Mouse (Mus musculus) CH12F3 (cell line): ENCODE measurements around the gene Vps26c.

Source experiments
- in situ Hi-C: fragments of 300-500 bp; cut with MboI; formaldehyde crosslinking; loops from 2 replicates; pipeline ENCODE4 v1.14.3; 2020; ENCODE audit warnings: low sequenced_read_pairs

Vps26c gene

DNA sequence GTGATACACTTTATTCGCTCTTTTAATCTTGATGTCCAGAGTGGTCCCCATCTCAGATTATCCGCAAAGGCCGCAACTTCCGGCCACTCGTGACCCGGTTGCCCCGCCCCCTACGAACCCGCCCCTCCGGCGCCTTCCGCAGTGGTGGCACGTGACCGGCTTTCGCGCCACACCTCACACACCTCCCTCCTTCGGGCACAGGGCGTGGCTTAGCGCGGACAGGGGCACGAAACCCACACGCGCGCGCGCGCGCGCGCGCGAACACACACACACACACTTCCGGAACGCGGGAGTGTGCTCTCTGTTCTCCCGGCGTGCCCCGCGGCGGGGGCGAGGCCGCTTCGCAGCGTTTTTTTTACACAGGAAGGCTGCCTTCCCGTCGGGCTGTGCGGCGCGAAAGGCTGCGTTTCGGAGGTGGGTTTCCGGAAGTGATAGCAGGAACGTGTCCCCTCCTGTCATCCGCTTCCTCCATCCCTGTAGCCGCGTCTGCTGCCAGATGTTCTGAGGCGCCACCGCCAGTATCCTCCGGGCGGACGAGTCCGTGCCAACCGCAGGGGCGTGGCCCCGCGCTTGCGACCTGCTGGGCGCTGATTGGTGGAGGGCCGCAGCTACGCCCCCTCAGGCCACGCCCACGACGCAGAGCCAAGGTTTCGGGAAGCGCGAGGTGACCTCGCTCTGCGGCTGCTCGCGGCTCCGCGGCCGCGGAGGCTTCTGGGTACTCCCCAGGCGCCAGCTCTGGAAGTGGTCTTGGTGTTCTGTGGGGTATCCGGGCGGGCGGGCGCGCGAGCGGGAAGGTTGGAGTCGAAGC, at the start of gene Vps26c:
Gene Vps26c, minus strand, starts transcription at position 487 of the 808 bp plus-strand sequence.
- in situ Hi-C loops: loop anchor here (10.0 kb wide), 1 partner anchor 78 kb away; no protein-coding TSS in a partner anchor

DNA sequence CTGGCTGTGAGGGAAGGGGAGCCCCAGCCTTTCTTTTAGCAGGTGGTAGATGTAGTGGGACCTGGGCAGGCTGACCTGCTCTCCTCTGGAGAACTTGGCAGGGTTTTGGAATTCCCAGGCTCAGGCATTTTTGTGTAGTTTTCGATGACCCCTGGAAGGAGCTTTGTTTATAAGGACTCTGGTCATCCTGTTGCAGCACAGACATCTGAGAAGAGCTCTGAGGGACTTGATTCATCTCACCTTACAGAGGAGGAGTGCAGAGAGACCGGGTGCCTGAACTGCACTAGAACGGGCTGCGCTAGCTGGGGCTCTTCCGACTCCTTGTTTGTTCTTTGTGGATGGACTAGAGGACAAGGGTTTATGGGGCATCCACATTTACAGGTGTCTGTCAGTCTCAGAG, 49.1 kb upstream of the Vps26c start:
- in situ Hi-C loops: no loop called here

DNA sequence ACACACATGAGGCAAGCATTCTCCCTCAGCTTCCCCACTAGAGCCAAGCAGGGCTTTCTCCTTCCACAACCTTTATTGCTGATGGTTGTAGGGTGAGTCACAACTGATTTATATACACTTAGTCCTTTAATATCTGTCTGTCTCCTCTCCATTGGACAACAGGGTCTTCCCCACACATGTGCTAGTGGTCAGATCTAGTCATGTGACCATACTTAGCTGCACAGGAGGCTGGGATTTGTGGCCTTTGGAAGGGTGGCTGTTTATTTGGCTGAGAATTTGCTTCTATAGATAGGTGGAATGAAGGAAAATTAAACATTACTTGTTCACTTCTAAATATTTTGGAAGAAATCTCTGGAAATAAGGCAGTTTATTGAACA, 48.1 kb upstream of the Vps26c start:
- in situ Hi-C loops: no loop called here

DNA sequence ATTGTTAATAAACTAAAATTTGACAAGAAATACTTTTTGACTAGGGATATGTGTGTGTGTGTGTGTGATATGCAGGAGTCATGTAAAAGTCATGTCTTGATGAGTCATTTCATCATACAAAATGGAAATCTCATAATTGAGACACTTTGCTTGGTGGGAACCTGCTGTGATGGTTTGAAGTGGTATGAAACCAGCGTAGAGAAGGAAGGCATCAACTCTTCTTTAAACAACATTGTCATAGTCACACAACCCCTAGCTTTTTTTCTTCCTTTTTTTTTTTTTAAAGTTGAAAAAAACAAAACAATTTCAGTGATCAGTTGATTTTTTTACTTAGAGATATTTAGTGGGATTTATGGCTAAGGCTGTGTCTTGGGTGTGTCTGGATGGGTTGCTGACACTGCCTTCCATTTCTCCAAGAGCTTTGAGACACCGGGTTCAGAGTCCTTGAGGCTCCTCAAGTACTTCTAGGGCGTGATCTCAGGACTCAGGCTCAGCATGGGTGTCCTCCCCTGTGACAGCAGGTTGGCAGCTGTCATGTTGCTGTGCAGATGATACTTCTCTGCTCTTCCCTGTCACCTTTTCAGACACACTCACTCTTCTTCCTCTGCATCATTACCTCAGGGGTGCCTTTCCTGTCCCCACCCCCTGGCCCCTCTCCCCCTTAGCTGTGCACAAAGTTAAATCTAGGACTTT, 47.5 kb upstream of the Vps26c start:
- in situ Hi-C loops: no loop called here

DNA sequence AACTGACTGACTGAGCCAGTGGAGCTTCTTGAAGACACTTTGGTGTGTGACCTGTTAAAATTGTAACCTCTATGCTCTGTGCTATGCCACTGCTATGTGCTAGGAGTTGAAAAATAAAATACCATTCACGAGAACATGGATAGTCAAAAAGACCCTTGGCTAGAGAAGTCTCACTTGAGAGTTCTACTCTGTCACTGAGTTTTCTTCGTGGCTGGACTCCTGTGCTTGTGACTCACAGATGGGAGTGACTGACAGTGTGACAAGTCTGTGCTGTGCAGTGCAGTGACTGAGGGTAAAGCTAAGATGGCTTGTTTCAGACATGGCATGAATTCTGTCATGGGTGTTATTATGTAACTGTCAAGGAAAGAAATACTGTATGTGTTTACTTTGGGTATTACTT, 45.8 kb upstream of the Vps26c start:
- in situ Hi-C loops: no loop called here

DNA sequence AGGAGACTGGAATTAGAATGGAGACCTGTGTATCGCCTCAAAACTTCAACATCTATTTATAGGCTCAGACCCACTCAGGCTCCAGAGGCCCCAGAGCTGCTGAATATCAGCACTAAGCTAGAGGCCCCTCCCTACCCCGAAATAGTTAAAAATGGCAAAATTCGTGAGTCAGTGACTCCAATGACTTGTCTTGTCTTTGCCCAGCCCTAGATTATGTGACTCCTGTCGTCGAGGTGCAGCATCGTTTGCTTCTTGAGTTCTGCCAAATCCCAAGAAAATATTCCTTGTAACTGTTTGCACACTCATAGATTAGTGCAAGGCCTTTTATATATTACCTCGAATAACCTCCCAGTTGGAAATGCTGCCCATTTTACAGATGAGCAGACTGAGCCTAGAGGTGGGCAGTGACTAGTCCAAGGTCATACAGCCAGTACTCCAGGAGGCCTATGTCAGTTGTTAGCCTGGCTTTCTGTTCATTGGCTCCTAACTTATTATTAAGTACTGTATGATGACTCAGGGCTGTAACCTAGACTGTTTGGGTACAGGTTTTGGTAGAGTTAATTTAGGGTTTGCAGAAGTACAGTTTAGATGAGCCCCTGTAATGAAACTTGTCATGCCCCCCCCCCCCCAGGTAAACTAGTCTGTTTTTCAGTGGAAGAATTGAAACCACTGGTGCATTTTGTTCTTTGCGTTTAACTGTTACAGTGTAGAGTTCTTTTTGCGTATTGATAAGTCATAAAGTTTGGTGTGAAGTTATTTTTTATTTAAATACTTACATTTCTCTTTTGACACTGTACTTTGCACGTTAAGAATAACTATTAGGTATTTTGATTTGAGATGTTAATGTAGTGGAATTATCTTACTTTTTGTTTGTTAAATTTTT, 44.7 kb upstream of the Vps26c start:
- in situ Hi-C loops: no loop called here

DNA sequence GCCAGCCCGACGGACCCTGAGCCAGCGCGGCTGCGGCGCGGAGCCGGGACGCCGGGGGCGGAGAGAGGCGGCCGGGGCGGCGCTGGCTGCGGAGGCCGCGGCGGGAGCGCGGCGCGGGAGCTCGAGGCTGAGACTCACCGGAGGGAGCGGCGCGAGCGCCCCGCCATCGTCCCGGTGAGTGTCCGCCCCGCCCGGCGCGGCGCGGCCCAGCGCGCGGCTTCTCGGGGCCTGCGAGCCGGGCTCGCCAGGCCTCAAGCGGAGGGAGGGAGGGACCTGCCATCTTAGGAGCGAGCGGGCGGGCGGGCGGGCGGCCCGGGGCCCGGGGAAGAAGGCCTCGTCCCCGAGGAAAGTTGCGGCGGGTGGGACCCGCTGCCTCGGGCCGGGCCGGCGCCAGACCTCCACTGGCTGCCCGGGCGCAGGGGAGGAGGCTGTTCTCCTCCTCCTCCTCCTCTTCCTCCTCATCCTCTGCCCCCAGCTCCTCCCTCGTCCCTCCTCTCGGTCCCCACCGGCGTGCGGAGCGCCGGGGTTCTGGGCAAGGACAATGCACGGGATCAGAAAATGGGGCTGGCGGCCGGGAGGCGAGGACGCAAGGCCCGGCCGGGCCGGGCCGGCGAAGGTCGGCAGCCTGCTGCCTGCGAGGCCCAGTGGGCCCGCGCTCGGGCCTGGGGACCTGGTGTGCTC, 43.9 kb upstream of the Vps26c start:
- in situ Hi-C loops: no loop called here

DNA sequence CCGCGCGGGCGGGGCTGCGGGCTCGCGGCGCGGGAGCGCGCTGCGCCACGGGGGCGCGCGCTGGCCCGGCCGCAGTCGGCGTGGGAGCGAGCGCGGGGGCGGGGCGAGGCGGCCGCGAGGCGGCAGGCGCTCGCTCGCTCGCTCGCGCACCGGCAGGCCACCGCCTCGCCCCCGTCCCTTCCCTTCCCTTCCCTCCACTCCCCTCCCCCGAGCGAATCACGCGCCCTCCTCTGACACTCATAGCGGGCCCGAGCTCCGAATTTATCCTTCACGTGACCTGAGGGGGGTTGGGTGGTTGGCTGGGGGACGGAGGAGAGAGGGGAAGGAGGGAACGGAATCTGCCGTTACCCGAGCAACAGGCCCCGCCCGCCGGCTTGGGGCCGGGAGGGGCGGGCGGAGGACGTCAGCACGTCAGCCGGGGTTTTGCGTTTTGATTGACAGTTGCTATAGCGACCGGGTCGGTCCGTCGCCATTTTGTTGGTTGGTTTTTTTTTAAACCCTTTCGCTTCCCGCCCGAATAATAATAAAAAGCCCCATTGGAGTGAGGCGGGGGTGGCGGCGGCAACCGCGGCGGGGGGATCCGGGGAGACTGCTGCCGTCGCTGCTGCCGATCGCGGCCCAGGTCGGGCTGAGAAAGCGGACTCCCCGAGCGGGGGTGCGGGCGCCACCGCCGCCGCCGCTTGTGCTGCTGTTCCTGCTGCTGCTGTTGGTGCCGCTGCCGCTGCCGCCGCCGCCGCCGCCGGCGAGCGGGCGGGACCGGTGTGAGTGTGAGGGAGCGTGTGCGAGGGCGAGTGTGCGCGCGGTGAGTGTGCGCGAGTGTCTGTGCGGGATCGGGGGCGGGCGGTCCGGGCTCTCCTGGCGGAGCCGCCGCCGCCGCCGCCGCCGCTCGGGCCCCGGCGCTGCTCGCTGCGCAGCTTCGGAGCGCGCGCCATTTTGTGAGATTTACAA, 42.9 kb upstream of the Vps26c start, which contains the start of gene Dyrk1a:
Gene Dyrk1a, plus strand, starts transcription at position 782 of the 948 bp plus-strand sequence.
- in situ Hi-C loops: no loop called here

DNA sequence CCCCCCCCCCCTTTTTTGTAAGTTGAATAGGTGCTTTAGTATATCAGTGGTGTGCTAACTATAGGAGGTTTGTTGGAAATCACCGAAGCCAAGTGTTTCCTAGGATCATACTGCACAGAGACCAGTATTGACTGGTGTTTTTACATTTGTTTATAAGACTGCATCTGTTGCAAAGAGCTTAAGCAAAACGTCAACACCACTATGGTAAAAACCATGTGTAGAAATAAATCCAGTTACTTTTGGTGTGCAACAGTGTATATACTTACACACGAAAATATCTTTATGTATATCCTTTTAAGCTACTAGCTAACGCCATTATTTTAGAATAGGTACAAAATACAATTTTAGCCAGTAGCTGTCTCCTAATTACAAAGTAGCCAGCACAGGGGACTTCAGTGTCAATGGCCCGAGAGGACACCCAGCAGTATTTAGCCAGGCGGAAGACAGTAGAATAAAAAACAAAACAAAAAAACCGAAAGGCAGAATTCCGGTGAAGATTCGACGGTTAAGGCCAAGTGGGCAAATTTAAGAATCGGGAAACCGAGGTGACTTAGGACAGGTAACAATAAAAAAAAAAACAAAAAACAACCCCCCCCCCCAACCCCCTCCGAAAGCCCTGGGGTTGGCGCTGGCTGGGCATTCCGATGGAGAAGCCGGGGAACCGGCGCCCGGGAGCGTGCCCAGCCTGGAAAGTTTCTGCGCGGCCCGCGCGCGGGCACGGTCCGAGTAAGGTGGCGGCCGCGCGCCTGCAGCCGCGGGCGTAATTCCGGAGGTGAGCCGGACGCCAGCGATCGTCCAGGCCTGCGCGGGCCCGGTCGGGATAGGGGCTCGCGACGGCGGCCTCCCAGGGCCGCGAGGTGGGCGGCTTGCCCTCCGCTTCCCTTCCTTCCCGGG, 42.0 kb upstream of the Vps26c start:
- in situ Hi-C loops: no loop called here

DNA sequence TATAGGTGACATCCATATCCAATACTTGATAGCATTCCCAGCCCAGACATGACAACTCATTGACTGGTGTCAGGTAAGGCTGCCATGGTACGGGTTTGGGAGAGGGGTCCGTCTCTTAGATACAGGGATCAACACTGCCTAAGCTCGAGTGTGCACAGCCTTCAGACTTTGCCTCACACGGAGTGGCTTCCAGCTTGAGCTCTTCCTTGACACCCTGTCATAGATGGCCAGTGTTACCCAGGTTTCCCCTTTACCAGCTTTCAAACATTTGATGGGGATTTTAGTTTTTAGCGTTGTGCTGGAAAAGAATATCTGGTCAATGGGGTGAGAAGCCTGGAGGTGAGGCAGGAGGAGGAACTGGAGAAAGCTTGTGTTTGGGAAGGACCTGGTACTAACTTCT, 41.1 kb upstream of the Vps26c start:
- in situ Hi-C loops: no loop called here

DNA sequence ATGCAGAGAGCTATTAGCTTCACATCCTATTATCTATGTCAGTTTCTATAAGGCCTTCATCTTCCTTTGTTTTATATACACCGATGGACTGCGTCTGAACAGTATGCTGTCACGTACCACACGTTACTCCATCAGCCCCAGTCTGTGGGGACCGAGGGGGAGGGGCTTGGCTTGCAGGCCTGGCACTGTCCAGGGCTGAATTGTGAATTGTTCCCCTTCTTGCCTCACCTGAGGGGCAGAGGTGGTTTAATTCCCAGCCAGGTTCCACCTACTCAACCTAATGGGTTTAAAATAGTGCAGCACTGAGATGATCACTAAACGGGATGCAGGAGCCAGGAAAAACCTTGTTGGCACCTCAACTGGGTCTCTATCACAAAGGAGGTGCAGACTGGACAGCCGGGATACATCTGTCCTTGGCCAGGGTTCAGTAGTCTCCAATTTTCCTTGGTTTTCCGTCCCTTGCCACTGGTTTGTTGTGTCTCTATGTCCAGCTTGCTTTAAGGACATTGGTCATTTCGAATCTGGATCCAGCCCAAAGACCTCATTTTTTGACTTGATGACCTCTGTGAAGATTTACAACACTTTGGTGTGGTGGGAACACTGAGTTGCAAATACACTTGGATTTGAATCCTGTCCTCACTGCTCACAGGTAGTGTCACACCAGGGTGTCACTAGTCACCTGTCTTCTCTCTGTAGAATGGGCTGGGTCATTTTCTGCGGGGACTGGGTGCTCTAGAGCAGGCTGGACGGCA, 40.4 kb upstream of the Vps26c start:
- in situ Hi-C loops: no loop called here

DNA sequence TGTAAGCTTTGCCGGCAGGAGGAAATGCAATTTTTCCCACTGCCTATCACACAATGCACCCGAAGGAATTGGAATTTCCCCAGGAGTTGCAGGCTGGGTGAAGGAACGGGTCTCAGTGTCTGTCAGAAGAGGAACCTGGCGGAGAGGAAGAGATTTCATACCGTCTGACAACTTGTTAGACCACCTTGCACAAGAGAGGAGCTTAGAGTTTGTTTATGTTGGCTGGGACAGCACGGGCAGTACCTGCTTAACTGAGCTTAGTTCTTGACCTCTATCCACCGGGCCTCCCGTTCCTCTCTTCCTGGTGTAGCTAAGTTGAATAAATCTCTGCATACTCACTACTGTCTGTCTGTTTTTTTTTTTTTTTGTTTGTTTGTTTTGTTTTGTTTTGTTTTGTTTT, 39.5 kb upstream of the Vps26c start:
- in situ Hi-C loops: no loop called here

DNA sequence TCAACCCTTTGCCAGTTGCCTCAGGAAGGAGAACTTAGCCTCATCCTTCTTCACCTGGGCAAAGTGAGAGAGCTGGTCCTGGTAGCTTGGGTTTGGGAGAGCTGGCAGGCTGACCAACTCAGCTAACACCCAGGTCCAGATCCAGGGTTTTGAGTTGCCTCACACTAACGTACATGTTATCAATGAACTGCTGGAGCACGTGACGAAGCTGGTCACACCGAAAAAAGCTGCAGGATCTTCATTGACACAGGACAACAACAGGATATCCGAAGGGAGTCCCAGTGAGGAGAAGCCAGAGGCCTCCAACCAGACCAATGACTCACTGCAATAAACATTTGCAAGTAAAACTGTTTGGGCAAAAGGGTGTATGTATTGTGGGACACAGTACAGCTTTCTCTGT, 34.0 kb upstream of the Vps26c start:
- in situ Hi-C loops: no loop called here

DNA sequence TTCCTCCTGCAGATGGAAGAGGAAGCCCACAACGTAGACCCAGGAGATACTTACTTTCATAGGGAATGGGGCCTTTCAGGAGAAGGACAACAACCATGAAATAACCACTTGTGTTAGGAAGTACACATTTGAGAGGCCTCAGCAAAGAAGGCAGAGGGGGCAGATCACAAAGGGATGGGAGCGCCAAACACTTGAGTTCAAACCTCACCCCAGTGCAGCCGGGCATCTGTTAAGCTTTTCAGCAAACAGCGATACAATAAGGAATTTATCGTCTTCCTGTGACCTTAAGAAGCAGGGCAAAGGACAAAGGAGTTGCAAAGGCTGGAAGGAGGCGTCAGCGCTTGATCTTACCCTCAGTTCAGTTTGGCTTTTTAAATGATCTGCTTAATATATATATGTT, 33.2 kb upstream of the Vps26c start:
- in situ Hi-C loops: no loop called here

DNA sequence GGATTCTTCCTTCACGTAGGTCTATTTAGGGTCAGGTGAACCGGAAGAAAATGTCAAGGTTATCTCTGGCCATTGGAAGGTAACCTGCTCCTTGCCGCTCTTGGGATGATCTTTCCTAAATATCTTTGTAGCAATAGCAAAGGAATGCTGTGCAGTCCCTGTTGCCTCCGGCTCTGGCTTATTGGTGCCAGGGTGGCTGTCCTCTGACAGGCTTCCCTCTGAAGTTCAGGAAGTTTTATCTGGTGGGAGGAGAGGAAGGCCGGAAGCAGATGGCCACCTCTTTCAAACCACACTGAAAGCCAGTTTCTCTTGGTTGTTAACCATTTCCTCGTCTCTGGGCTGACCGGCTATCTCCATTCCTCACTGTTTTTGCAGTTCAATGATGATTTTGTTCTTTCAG, 32.7 kb upstream of the Vps26c start:
- in situ Hi-C loops: no loop called here

DNA sequence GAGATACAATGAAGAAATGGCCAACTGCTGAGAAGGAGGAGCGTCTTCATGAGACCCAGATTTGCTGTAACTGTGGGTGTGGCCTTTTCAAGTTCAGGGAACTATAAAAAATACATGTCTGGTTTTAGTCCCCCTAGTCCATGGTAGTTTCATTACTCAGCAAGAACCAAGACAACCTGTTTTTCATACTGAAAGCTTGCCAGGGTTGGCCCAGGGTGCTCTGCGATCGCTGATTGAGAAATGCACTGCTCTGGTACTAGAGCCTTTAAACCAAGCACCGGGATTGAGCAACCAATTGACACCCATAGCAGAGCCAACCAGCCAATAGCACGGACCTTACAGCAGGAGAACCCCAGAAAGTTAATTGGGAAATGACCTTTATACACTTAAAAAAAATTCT, 29.6 kb upstream of the Vps26c start:
- in situ Hi-C loops: no loop called here

DNA sequence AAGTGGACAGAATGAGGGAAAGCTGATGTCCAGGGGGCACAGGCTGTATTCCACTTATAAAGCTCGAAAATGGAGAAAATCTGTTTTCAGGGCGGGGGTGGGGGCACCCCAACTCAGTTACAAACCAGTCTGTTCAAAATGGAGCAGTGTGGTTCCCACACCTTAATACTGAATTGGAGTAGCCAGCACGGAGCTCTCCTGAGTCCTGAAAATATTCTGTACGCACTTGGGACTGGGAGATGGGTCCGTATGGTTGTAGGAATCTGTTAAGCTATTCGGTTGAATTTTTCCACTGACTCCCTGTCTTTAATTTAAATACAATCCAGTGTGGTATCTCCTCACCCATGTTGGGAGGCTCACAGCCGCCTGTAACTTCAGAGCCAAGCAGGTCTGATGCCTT, 28.7 kb upstream of the Vps26c start:
- in situ Hi-C loops: no loop called here

DNA sequence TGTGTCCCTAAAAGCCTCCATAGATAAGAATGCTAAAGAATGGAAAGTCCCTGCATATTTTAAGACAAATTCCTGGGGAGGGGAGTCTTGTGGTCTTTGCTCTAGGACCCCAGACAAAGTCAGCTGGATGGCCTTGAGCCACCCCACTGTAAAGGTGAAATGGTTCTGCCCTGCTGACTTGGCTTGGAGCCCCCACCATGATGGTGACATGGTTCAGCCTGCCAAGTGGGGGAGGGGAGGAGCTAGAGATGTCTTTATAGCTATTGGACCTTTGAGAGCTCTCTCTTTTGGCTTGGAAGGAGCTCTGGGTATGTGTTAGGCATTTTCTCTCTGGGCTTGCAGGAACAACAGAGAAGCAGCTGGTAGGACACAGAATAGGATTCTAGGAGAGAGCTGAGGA, 25.3 kb upstream of the Vps26c start:
- in situ Hi-C loops: no loop called here
